Mouse (Mus musculus) brain, embryonic 14.5 days (tissue): Measurements from ENCODE around the gene 4933428G20Rik.

Experiments used
- CTCF ChIP-seq: fragments of 200-500 bp; IDR thresholded peaks from 2 replicates; pipeline ENCODE4 v1.5.1; 2012; ENCODE audit warnings: inconsistent platforms, mild to moderate bottlenecking, moderate library complexity, borderline replicate concordance; ENCODE audit not compliant: insufficient read depth, insufficient read length; ENCODE audit errors: extremely low read depth
- POLR2A ChIP-seq: fragments of 200-500 bp; IDR thresholded peaks from 2 replicates; pipeline ENCODE4 v1.6.1; 2012; ENCODE audit warnings: mild to moderate bottlenecking, inconsistent platforms, borderline replicate concordance; ENCODE audit not compliant: poor library complexity, insufficient read depth, insufficient read length, severe bottlenecking; ENCODE audit errors: extremely low read depth

GRCm38 (mm10) chr11:97442891-97443675 is 57.1 kb downstream of the 4933428G20Rik start:
- no peak for TF ChIP-seq POLR2A
- no peak for TF ChIP-seq CTCF
